Comparison of ENCODE assay signal across 8 mouse cellular contexts in the genomic region with DNA sequence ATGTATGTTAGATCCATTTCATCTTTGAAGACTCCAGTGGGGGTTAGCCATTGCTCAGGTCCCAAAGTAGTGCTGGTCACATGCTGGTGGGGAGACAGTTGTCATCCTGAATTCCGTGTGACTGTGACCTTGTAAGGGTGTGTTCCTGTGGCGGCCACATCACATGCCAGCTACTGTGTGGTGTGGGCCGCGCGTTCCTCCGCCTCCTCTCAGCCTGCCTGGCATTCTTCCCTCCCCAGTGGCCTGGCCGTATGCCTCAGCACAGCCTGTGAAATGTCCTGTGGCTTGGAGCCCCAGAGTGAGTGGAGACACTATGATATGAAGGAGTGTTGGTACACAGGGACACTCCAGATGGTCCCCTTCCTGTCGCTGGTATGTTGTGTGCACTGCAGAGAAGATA. TPM values are rescaled to one million over a fixed set of nuclear protein-coding genes. Genes with fewer than 3 reads are reported as not detected.
DNase-seq lines count a peak whose midpoint lies in the region; ATAC-seq and TF ChIP-seq lines count a peak whose summit lies in the region.

No protein-coding gene starts in this region.

- no peak overlapping the region for H3K4me2 ChIP-seq in forebrain, postnatal 0 days (ENCODE audit: low read depth)
- H3K4me2 ChIP-seq in forebrain, embryonic 14.5 days (ENCODE audit: low read length) = no peak overlapping the region
- H3K4me2 ChIP-seq in forebrain, embryonic 12.5 days = no peak overlapping the region

- H3K4me3 ChIP-seq in forebrain, postnatal 0 days (ENCODE audit: low read depth, low read length) = no peak overlapping the region
- H3K4me3 ChIP-seq in forebrain, embryonic 14.5 days (ENCODE audit: low read depth, low read length) = no peak overlapping the region
- no peak overlapping the region for H3K4me3 ChIP-seq in forebrain, embryonic 12.5 days (replicated peaks)

- H3K9me3 ChIP-seq in forebrain, postnatal 0 days (ENCODE audit: low read length) = no peaks in the 10 kb centered on the region
- H3K9me3 ChIP-seq in forebrain, embryonic 14.5 days (replicated peaks; ENCODE audit: control insufficient read depth, low read length) = no peaks in the 10 kb centered on the region
- H3K9me3 ChIP-seq in forebrain, embryonic 12.5 days = no peaks in the 10 kb centered on the region

- no peaks in the 10 kb centered on the region for H3K27me3 ChIP-seq in forebrain, postnatal 0 days (ENCODE audit: insufficient read depth, low read length)
- H3K27me3 ChIP-seq in forebrain, embryonic 14.5 days (replicated peaks; ENCODE audit: control insufficient read depth, insufficient read depth, low read length) = no peaks in the 10 kb centered on the region
- H3K27me3 ChIP-seq in forebrain, embryonic 12.5 days = peaks cover 8% of the 10 kb centered on the region

- no peak for ATAC-seq in forebrain, postnatal 0 days
- no peak for ATAC-seq in forebrain, embryonic 14.5 days
- ATAC-seq in cerebellum, adult (ENCODE audit: insufficient number of reproducible peaks, low FRiP score, low TSS enrichment) = peak; percentile 64
- ATAC-seq in megakaryocyte-erythroid progenitor cell, adult 5-6 weeks (replicated peaks; ENCODE audit: low FRiP score, low TSS enrichment, poor library complexity, severe bottlenecking) = peak; percentile 62
- ATAC-seq in forebrain, embryonic 12.5 days (ENCODE audit: low FRiP score) = no peak

- peak; percentile 26 for DNase-seq in forebrain, postnatal 0 days
- no peak for DNase-seq in forebrain, embryonic 14.5 days (ENCODE audit: low spot score)
- peak; percentile 85 for DNase-seq in heart, adult 8-10 months (ENCODE audit: low spot score)
- DNase-seq in layer of hippocampus, adult 9-11 months = peak; percentile 82
- DNase-seq in c-Kit-positive CD71-positive TER-119-positive erythroid progenitor cells, embryonic 14.5 days (ENCODE audit: low spot score) = no peak

- 75% methylated on average over 8 of the region's 8 CpGs for whole genome bisulfite sequencing in forebrain, postnatal 0 days
- WGBS in forebrain, embryonic 14.5 days = 84% methylated on average over 8 of the region's 8 CpGs
- WGBS in forebrain, embryonic 12.5 days = 86% methylated on average over 8 of the region's 8 CpGs

- no peak overlapping the region for H3K9ac ChIP-seq in forebrain, postnatal 0 days
- H3K9ac ChIP-seq in forebrain, embryonic 14.5 days (ENCODE audit: low read length) = no peak overlapping the region
- H3K9ac ChIP-seq in forebrain, embryonic 12.5 days = no peak overlapping the region

- TF ChIP-seq CTCF in forebrain, postnatal 0 days (IDR thresholded peaks at IDR 0.05; ENCODE audit: low read depth) = no peak

- H3K36me3 ChIP-seq in forebrain, postnatal 0 days (ENCODE audit: insufficient read depth) = no peaks in the 10 kb centered on the region
- H3K36me3 ChIP-seq in forebrain, embryonic 14.5 days (ENCODE audit: control insufficient read depth, insufficient read depth, low read length) = no peaks in the 10 kb centered on the region
- no peaks in the 10 kb centered on the region for H3K36me3 ChIP-seq in forebrain, embryonic 12.5 days (replicated peaks)

- H3K27ac ChIP-seq in forebrain, postnatal 0 days (ENCODE audit: low read depth, low read length) = no peak overlapping the region
- no peak overlapping the region for H3K27ac ChIP-seq in forebrain, embryonic 14.5 days (ENCODE audit: low read depth, low read length)
- H3K27ac ChIP-seq in forebrain, embryonic 12.5 days = no peak overlapping the region

- H3K4me1 ChIP-seq in forebrain, postnatal 0 days (ENCODE audit: insufficient read depth) = peaks cover 9% of the 10 kb centered on the region; the same call in 1 of the 2 replicates
- peaks cover 18% of the 10 kb centered on the region for H3K4me1 ChIP-seq in forebrain, embryonic 14.5 days (ENCODE audit: control insufficient read depth, insufficient read depth, low read length)
- peaks cover 29% of the 10 kb centered on the region for H3K4me1 ChIP-seq in forebrain, embryonic 12.5 days

RNA-seq across cellular contexts. Expression of a gene that starts 29.3 kb away (rescaled TPM):
- 26.3 and 28.3 TPM in 2 replicates for total RNA-seq in forebrain, postnatal 0 days (2014; rRNA removed)
- 22.9 and 24.7 TPM in 2 replicates for polyA plus RNA-seq in forebrain, postnatal 0 days (2015; fragmentation: Nextera tagmentation; extraction: Ambion mirVana)
- 35.1 and 39.6 TPM in 2 replicates for polyA plus RNA-seq in forebrain, embryonic 14.5 days (2014; fragmentation: Nextera tagmentation; extraction: Ambion mirVana)
- 1 to 10 TPM; 7.9 to 9.1 (median 8.3) TPM for total RNA-seq in heart, adult 8-10 months (2022)
- total RNA-seq in megakaryocyte-erythroid progenitor cell, adult 5-6 weeks (2014; fragmentation: Nextera tagmentation) = 62.4 and 69.3 TPM in 2 replicates
- total RNA-seq in megakaryocyte-erythroid progenitor cell, adult 5-6 weeks (2017) = 99.2 and 104 TPM in 2 replicates
- 56.5 and 56.9 TPM in 2 replicates for polyA plus RNA-seq in forebrain, embryonic 12.5 days (2016; fragmentation: Nextera tagmentation; extraction: Ambion mirVana)

Comparison
In these comparisons a context has a peak if more than half of its experiments do, and no peak if none do; other contexts are left out.
1. DNase-seq: peak in forebrain, postnatal 0 days (single experiment), heart, adult 8-10 months (single experiment) and layer of hippocampus, adult 9-11 months (single experiment); none in forebrain, embryonic 14.5 days (single experiment) and c-Kit-positive CD71-positive TER-119-positive erythroid progenitor cells, embryonic 14.5 days (single experiment).
2. ATAC-seq: peak in cerebellum, adult (single experiment) and megakaryocyte-erythroid progenitor cell, adult 5-6 weeks (single experiment); none in forebrain, postnatal 0 days (single experiment), forebrain, embryonic 14.5 days (single experiment) and forebrain, embryonic 12.5 days (single experiment).